Mouse (Mus musculus) heart, embryonic 13.5 days (tissue): Measurements from ENCODE around the gene BC016579. TPM values are rescaled to one million over a fixed set of nuclear protein-coding genes. Genes with fewer than 3 reads are reported as not detected.
A peak's percentile ranks its signal among the peaks of the same experiment; 100 is the strongest.

ENCODE experiments used
- ATAC-seq: fragments of 200-750 bp; cut with Nextera tagmentation; 2 replicates; pipeline ENCODE4 v1.8.0; 2017; ENCODE audit warnings: moderate TSS enrichment; ENCODE audit not compliant: insufficient number of reproducible peaks, low FRiP score, low TSS enrichment; ENCODE audit errors: extremely low read depth
- H3K27ac ChIP-seq: fragments of 300-500 bp; sonication (generic); replicated peaks from 2 replicates; pipeline ENCODE4 v1.5.1; 2015; ENCODE audit warnings: moderate library complexity, mild to moderate bottlenecking, inconsistent platforms
- H3K27me3 ChIP-seq: fragments of 300-500 bp; sonication (generic); replicated peaks from 2 replicates; pipeline ENCODE4 v1.6.1; 2015; ENCODE audit warnings: mild to moderate bottlenecking, inconsistent platforms
- H3K36me3 ChIP-seq: fragments of 300-500 bp; sonication (generic); 2 replicates; pipeline ENCODE4 v1.6.1; 2015; ENCODE audit warnings: mild to moderate bottlenecking, inconsistent platforms
- H3K4me1 ChIP-seq: fragments of 300-500 bp; sonication (generic); 2 replicates; pipeline ENCODE4 v1.6.1; 2015; ENCODE audit warnings: inconsistent platforms
- H3K4me2 ChIP-seq: fragments of 300-500 bp; sonication (generic); 2 replicates; pipeline ENCODE4 v1.6.1; 2015; ENCODE audit warnings: inconsistent platforms, mild to moderate bottlenecking, moderate library complexity
- H3K4me3 ChIP-seq: fragments of 300-500 bp; sonication (generic); 2 replicates; pipeline ENCODE4 v1.5.1; 2015; ENCODE audit warnings: moderate library complexity, mild to moderate bottlenecking, inconsistent platforms
- H3K9ac ChIP-seq: fragments of 300-500 bp; sonication (generic); 2 replicates; pipeline ENCODE4 v1.6.1; 2015; ENCODE audit warnings: inconsistent platforms, mild to moderate bottlenecking, moderate library complexity
- H3K9me3 ChIP-seq: fragments of 300-500 bp; sonication (generic); 2 replicates; pipeline ENCODE4 v1.6.1; 2016; ENCODE audit warnings: inconsistent platforms
- WGBS: fragments of 180-500 bp; shearing (Covaris S2); methylation state at CpG from one replicate; pipeline ENCODE4 v1.1.7; 2015; ENCODE audit warnings: mixed read lengths; 5-methylcytosine and 5-hydroxymethylcytosine counted together
- polyA plus RNA-seq: library from polyadenylated mRNA; unstranded; fragments of >200 nt; fragmentation: Nextera tagmentation; extraction: Ambion mirVana; gene quantifications from 2 replicates; pipeline ENCODE4 v1.2.1, GENCODE M21; 2015

Gene BC016579
- polyA plus RNA-seq, 1 experiment from 2014 or later: not detected

- WGBS: 38% methylated on average over 3 of the region's 3 CpGs
- Histone ChIP-seq H3K27ac (peak overlapping the region; percentile 53), H3K36me3 (no peaks in the 10 kb centered on the region), H3K4me2 (no peak overlapping the region), H3K27me3 (no peaks in the 10 kb centered on the region), H3K9me3 (no peaks in the 10 kb centered on the region), H3K4me3 (no peak overlapping the region), H3K4me1 (peaks cover 14% of the 10 kb centered on the region), H3K9ac (no peak overlapping the region)
- no peak for ATAC-seq
These were observed 12.6 kb downstream of the BC016579 start for GRCm38 (mm10) chr16:45641301-45641700.

GRCm38 (mm10) chr16:45640070-45640762 is 13.7 kb downstream of the BC016579 start:
- ATAC-seq: no peak
- 62% methylated on average over 10 of the region's 10 CpGs for WGBS

GRCm38 (mm10) chr16:45635826-45636225 is 18.0 kb downstream of the BC016579 start:
- Histone ChIP-seq H3K4me2 (no peak overlapping the region), H3K9me3 (no peaks in the 10 kb centered on the region), H3K4me1 (peaks cover 3% of the 10 kb centered on the region), H3K27me3 (no peaks in the 10 kb centered on the region), H3K36me3 (no peaks in the 10 kb centered on the region), H3K9ac (no peak overlapping the region), H3K4me3 (no peak overlapping the region), H3K27ac (no peak overlapping the region)
- no peak for ATAC-seq
- WGBS: 65% methylated on average over 2 of the region's 2 CpGs

More at GRCm38 (mm10) chr16:45640070-45640762, 13.7 kb downstream of the BC016579 start:
- Histone ChIP-seq H3K27me3 (no peaks in the 10 kb centered on the region), H3K9me3 (no peaks in the 10 kb centered on the region), H3K4me1 (peaks cover 14% of the 10 kb centered on the region), H3K27ac (0 out of 2 replicates have a peak overlapping the region, but pooled peaks have one; percentile 20), H3K36me3 (no peaks in the 10 kb centered on the region), H3K9ac (no peak overlapping the region), H3K4me2 (no peak overlapping the region), H3K4me3 (no peak overlapping the region)

- no peaks in the 10 kb centered on the region for H3K27me3 ChIP-seq
- H3K27ac ChIP-seq: no peak overlapping the region
- 80% methylated on average over 4 of the region's 4 CpGs for WGBS
- no peak overlapping the region for H3K9ac ChIP-seq
- H3K4me3 ChIP-seq: no peak overlapping the region
- peaks cover 6% of the 10 kb centered on the region; the same call in 1 of the 2 replicates for H3K4me1 ChIP-seq
- no peaks in the 10 kb centered on the region for H3K36me3 ChIP-seq
- no peak for ATAC-seq
- H3K4me2 ChIP-seq: no peak overlapping the region
- H3K9me3 ChIP-seq: no peaks in the 10 kb centered on the region
These were observed 21.4 kb downstream of the BC016579 start for GRCm38 (mm10) chr16:45632420-45632819.

GRCm38 (mm10) chr16:45630347-45630960 is 23.4 kb downstream of the BC016579 start:
- ATAC-seq: no peak

GRCm38 (mm10) chr16:45629497-45630105 is 24.3 kb downstream of the BC016579 start:
- no peak overlapping the region for H3K4me3 ChIP-seq
- ATAC-seq: no peak
- H3K27ac ChIP-seq: no peak overlapping the region
- no peaks in the 10 kb centered on the region for H3K36me3 ChIP-seq
- H3K4me1 ChIP-seq: peaks cover 6% of the 10 kb centered on the region; the same call in 1 of the 2 replicates
- no peak overlapping the region for H3K4me2 ChIP-seq
- H3K9ac ChIP-seq: no peak overlapping the region
- no peaks in the 10 kb centered on the region for H3K27me3 ChIP-seq
- WGBS: 55% methylated on average over 8 of the region's 8 CpGs
- H3K9me3 ChIP-seq: no peaks in the 10 kb centered on the region

More at GRCm38 (mm10) chr16:45630347-45630960, 23.4 kb downstream of the BC016579 start:
- H3K9ac ChIP-seq: no peak overlapping the region
- no peaks in the 10 kb centered on the region for H3K36me3 ChIP-seq
- H3K4me2 ChIP-seq: no peak overlapping the region
- H3K27ac ChIP-seq: no peak overlapping the region
- H3K9me3 ChIP-seq: no peaks in the 10 kb centered on the region
- no peaks in the 10 kb centered on the region for H3K27me3 ChIP-seq
- no peak overlapping the region for H3K4me3 ChIP-seq
- peaks cover 6% of the 10 kb centered on the region; the same call in 1 of the 2 replicates for H3K4me1 ChIP-seq
- 54% methylated on average over 5 of the region's 5 CpGs for WGBS

- no peak overlapping the region for H3K27ac ChIP-seq
- no peak overlapping the region for H3K9ac ChIP-seq
- H3K9me3 ChIP-seq: no peaks in the 10 kb centered on the region
- no peaks in the 10 kb centered on the region for H3K27me3 ChIP-seq
- H3K4me3 ChIP-seq: no peak overlapping the region
- no peaks in the 10 kb centered on the region for H3K36me3 ChIP-seq
- no peak for ATAC-seq
- WGBS: 63% methylated on average over 2 of the region's 2 CpGs
- H3K4me1 ChIP-seq: peaks cover 9% of the 10 kb centered on the region; the same call in 1 of the 2 replicates
- H3K4me2 ChIP-seq: no peak overlapping the region
These were observed 28.5 kb downstream of the BC016579 start for GRCm38 (mm10) chr16:45625342-45625741.

GRCm38 (mm10) chr16:45624791-45625190 is 29.1 kb downstream of the BC016579 start:
- no peak overlapping the region for H3K9ac ChIP-seq
- no peak overlapping the region for H3K4me3 ChIP-seq
- H3K27ac ChIP-seq: no peak overlapping the region
- H3K36me3 ChIP-seq: no peaks in the 10 kb centered on the region
- no peak for ATAC-seq
- no peaks in the 10 kb centered on the region for H3K27me3 ChIP-seq
- WGBS: 63% methylated on average over 2 of the region's 2 CpGs
- H3K4me1 ChIP-seq: peaks cover 15% of the 10 kb centered on the region
- no peaks in the 10 kb centered on the region for H3K9me3 ChIP-seq
- no peak overlapping the region for H3K4me2 ChIP-seq

GRCm38 (mm10) chr16:45623230-45623629 is 30.6 kb downstream of the BC016579 start:
- no peak for ATAC-seq
- WGBS: 56% methylated on average over 4 of the region's 4 CpGs
- H3K4me2 ChIP-seq: no peak overlapping the region
- peaks cover 17% of the 10 kb centered on the region for H3K4me1 ChIP-seq
- no peak overlapping the region for H3K9ac ChIP-seq
- H3K9me3 ChIP-seq: no peaks in the 10 kb centered on the region
- no peaks in the 10 kb centered on the region for H3K27me3 ChIP-seq
- H3K36me3 ChIP-seq: no peaks in the 10 kb centered on the region
- H3K4me3 ChIP-seq: no peak overlapping the region
- no peak overlapping the region for H3K27ac ChIP-seq

GRCm38 (mm10) chr16:45619751-45620375 is 34.0 kb downstream of the BC016579 start:
- H3K27me3 ChIP-seq: no peaks in the 10 kb centered on the region
- no peaks in the 10 kb centered on the region for H3K36me3 ChIP-seq
- no peak overlapping the region for H3K4me3 ChIP-seq
- H3K4me2 ChIP-seq: no peak overlapping the region
- WGBS: 39% methylated on average over 8 of the region's 8 CpGs
- no peak overlapping the region for H3K27ac ChIP-seq
- H3K4me1 ChIP-seq: peaks cover 12% of the 10 kb centered on the region
- no peak for ATAC-seq
- H3K9ac ChIP-seq: no peak overlapping the region
- no peaks in the 10 kb centered on the region for H3K9me3 ChIP-seq

- H3K27ac ChIP-seq: no peak overlapping the region
- 83% methylated on average over 1 of the region's 1 CpGs for WGBS
- peaks cover 12% of the 10 kb centered on the region for H3K4me1 ChIP-seq
- no peak overlapping the region for H3K9ac ChIP-seq
- H3K27me3 ChIP-seq: no peaks in the 10 kb centered on the region
- H3K4me3 ChIP-seq: no peak overlapping the region
- no peaks in the 10 kb centered on the region for H3K9me3 ChIP-seq
- ATAC-seq: no peak
- H3K4me2 ChIP-seq: no peak overlapping the region
- H3K36me3 ChIP-seq: no peaks in the 10 kb centered on the region
These were observed 37.9 kb downstream of the BC016579 start for GRCm38 (mm10) chr16:45615944-45616343.
